Mouse (Mus musculus): Measurements from ENCODE around the gene Bsn.

Gene Bsn

GRCm38 (mm10) chr9:108093586-108093985 is 96.6 kb downstream of the Bsn start:
- DNase-seq (ENCODE audit: low spot score in 2 of 2), result no peak

- no peak for DNase-seq (ENCODE audit: low spot score in 2 of 2)
Measured at GRCm38 (mm10) chr9:108090611-108091120, 99.5 kb downstream of the Bsn start.

- no peak for DNase-seq (ENCODE audit: low spot score in 2 of 2)
Measured at GRCm38 (mm10) chr9:108085261-108085660, 104.9 kb downstream of the Bsn start.

- DNase-seq (ENCODE audit: low spot score in 2 of 2), result no peak
Measured at GRCm38 (mm10) chr9:108083561-108083960, 106.6 kb downstream of the Bsn start.

- no peak for DNase-seq (ENCODE audit: low spot score in 2 of 2)
Measured at GRCm38 (mm10) chr9:108082988-108083431, 107.2 kb downstream of the Bsn start, which contains the start of gene Rnf123. Gene Rnf123, minus strand, starts transcription at chr9:108083346.

- DNase-seq (ENCODE audit: low spot score in 2 of 2), result no peak
Measured at GRCm38 (mm10) chr9:108082549-108082948, 107.6 kb downstream of the Bsn start.

- peak in 1 of 2 experiments; percentile 30 for DNase-seq (ENCODE audit: low spot score in 2 of 2)
Measured at GRCm38 (mm10) chr9:108080168-108080567, 110.0 kb downstream of the Bsn start, which contains the start of gene Mst1. Gene Mst1, plus strand, starts transcription at chr9:108080436.

GRCm38 (mm10) chr9:108073141-108073930 is 116.8 kb downstream of the Bsn start:
- no peak for DNase-seq (ENCODE audit: low spot score in 2 of 2)

- no peak for DNase-seq (ENCODE audit: low spot score in 2 of 2)
Measured at GRCm38 (mm10) chr9:108072481-108072924, 117.7 kb downstream of the Bsn start.

GRCm38 (mm10) chr9:108071801-108072200 is 118.4 kb downstream of the Bsn start:
- no peak for DNase-seq (ENCODE audit: low spot score in 2 of 2)

GRCm38 (mm10) chr9:108069529-108069928 is 120.7 kb downstream of the Bsn start:
- no peak for DNase-seq (ENCODE audit: low spot score in 2 of 2)

- DNase-seq (ENCODE audit: low spot score in 2 of 2), result no peak
Measured at GRCm38 (mm10) chr9:108069007-108069406, 121.2 kb downstream of the Bsn start.

GRCm38 (mm10) chr9:108067900-108068299 is 122.3 kb downstream of the Bsn start:
- peak; percentile 68 to 74 for DNase-seq (ENCODE audit: low spot score in 2 of 2)

GRCm38 (mm10) chr9:108067199-108067598 is 123.0 kb downstream of the Bsn start:
- DNase-seq (ENCODE audit: low spot score in 2 of 2), result no peak

- peak in 1 of 2 experiments; percentile 51 for DNase-seq (ENCODE audit: low spot score in 2 of 2)
Measured at GRCm38 (mm10) chr9:108065491-108066011, 124.6 kb downstream of the Bsn start.

- no peak for DNase-seq (ENCODE audit: low spot score in 2 of 2)
Measured at GRCm38 (mm10) chr9:108063361-108063760, 126.8 kb downstream of the Bsn start.

GRCm38 (mm10) chr9:108062142-108062541 is 128.0 kb downstream of the Bsn start:
- no peak for DNase-seq (ENCODE audit: low spot score in 2 of 2)

- DNase-seq (ENCODE audit: low spot score in 2 of 2), result no peak
Measured at GRCm38 (mm10) chr9:108058291-108058690, 131.9 kb downstream of the Bsn start.

GRCm38 (mm10) chr9:108057262-108057562 is 133.0 kb downstream of the Bsn start:
- no peak for DNase-seq (ENCODE audit: low spot score in 2 of 2)

GRCm38 (mm10) chr9:108056361-108057261 is 133.6 kb downstream of the Bsn start:
- DNase-seq (ENCODE audit: low spot score in 2 of 2), result no peak

- no peak for DNase-seq (ENCODE audit: low spot score in 2 of 2)
Measured at GRCm38 (mm10) chr9:108055661-108056237, 134.4 kb downstream of the Bsn start.

GRCm38 (mm10) chr9:108055061-108055460 is 135.1 kb downstream of the Bsn start:
- no peak for DNase-seq (ENCODE audit: low spot score in 2 of 2)

Measured in urinary bladder, adult 18-20 months (tissue).